8 mouse cellular contexts compared by ENCODE assay signal in the genomic region with DNA sequence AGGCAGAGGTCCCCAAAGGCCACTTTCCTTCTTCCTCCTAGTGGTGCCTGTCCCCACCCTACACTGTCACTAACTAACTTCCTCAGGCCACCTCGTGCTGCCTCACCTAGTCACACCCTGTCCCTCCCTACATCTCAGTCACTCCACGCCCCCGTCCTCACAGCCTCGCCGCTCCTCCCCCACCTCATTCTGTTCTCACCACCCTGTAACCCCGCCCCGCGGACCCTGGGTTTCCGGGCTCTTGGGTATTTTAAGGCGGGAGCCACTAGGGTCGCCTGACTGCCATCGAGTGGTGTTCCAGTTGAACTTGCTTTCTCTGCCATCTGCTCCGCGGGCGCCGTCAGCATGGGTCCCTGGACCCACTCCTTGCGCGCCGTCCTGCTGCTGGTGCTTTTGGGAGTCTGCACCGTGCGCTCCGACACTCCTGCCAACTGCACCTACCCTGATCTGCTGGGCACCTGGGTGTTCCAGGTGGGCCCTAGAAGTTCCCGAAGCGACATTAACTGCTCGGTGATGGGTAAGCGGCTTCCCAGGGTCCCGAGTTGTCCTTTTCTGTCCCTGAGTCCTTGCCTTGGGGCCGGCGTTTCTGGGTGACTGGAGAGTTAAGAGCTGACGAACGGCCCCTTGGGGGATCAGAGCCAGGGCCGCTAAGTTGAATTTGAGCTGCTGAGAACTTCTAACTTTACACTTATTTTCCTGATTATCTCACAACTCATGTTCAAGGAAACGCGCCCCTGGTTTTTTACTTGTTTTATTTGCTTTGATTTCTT. TPM values are rescaled to one million over a fixed set of nuclear protein-coding genes. Genes with fewer than 3 reads are reported as not detected.
DNase-seq lines count a peak whose midpoint lies in the region; ATAC-seq and TF ChIP-seq lines count a peak whose summit lies in the region.

Gene Ctsc (plus strand): TSS at position 228 of the 770 bp plus-strand sequence.

- H3K4me1 ChIP-seq in ES-E14 (ENCODE audit: control insufficient read depth in 2 of 2, insufficient read depth in 2 of 2, low read length in 2 of 2, poor library complexity in 1 of 2) = no peaks in the 10 kb centered on the region
- peaks cover 8% of the 10 kb centered on the region; the same call in 1 of the 2 replicates for H3K4me1 ChIP-seq in lung, embryonic 15.5 days
- H3K4me1 ChIP-seq in olfactory bulb, adult 2 months (ENCODE audit: control insufficient read depth, insufficient read depth, low read length) = peaks cover 6% of the 10 kb centered on the region
- H3K4me1 ChIP-seq in thymus, adult 2 months (replicated peaks; ENCODE audit: control insufficient read depth, insufficient read depth, low read length) = peaks cover 3% of the 10 kb centered on the region

- peak; percentile 75 for DNase-seq in ES-E14 (ENCODE audit: low read depth, low spot score)
- DNase-seq in cerebellum, adult 9-10 months = peak; percentile 7
- peak; percentile 46 for DNase-seq in layer of hippocampus, adult 9-10 months (ENCODE audit: low spot score)
- peak; percentile 96 for DNase-seq in thymus, adult 2 months

- no peak for TF ChIP-seq POLR2A in olfactory bulb, adult 2 months (IDR thresholded peaks at IDR 0.05; ENCODE audit: insufficient read depth, low read depth, low read length)
- peak; percentile 88 for TF ChIP-seq POLR2A in thymus, adult 2 months (IDR thresholded peaks at IDR 0.05; ENCODE audit: control insufficient read depth, extremely low read depth, insufficient read depth, low read length, poor library complexity)

- peak; percentile 84 for ATAC-seq in frontal cortex, adult (ENCODE audit: low TSS enrichment)
- ATAC-seq in hematopoietic stem cell, adult 5-6 weeks (replicated peaks in 1 of 2; ENCODE audit: insufficient read depth in 1 of 2, low FRiP score in 2 of 2, low TSS enrichment in 1 of 2, low read depth in 1 of 2, poor library complexity in 2 of 2, severe bottlenecking in 2 of 2) = peak; percentile 92 to 96
- ATAC-seq in lung, embryonic 15.5 days (ENCODE audit: borderline replicate concordance, extremely low read depth, low FRiP score, low TSS enrichment) = peak; percentile 91

- H3K9me3 ChIP-seq in ES-E14 (ENCODE audit: control insufficient read depth, insufficient read depth, low read depth, low read length) = no peaks in the 10 kb centered on the region
- H3K9me3 ChIP-seq in lung, embryonic 15.5 days = no peaks in the 10 kb centered on the region

- TF ChIP-seq CTCF in olfactory bulb, adult 2 months (IDR thresholded peaks at IDR 0.05; ENCODE audit: insufficient read depth, low read depth, low read length) = no peak
- peak; percentile 58; the same call in 1 of the 2 replicates for TF ChIP-seq CTCF in thymus, adult 2 months (IDR thresholded peaks at IDR 0.05; ENCODE audit: borderline replicate concordance, control insufficient read depth, extremely low read depth, insufficient read depth, low read length, poor library complexity)

- under 1% methylated on average over 34 of the region's 34 CpGs for WGBS in lung, embryonic 15.5 days
- WGBS in olfactory bulb, adult 2 months = 3% methylated on average over 34 of the region's 34 CpGs
- WGBS in thymus, adult 2 months = under 1% methylated on average over 34 of the region's 34 CpGs

- no peak within 1 kb of the TSS for H3K27ac ChIP-seq in ES-E14 (ENCODE audit: insufficient read depth, low read depth, low read length, poor library complexity, severe bottlenecking)
- peak within 1 kb of the TSS; percentile 85 for H3K27ac ChIP-seq in lung, embryonic 15.5 days
- no peak within 1 kb of the TSS for H3K27ac ChIP-seq in olfactory bulb, adult 2 months (ENCODE audit: insufficient read depth, low read depth, low read length)
- H3K27ac ChIP-seq in thymus, adult 2 months (ENCODE audit: control insufficient read depth, insufficient read depth, low read length) = peak within 1 kb of the TSS; percentile 62

- H3K9ac ChIP-seq in ES-E14 (ENCODE audit: insufficient read depth, low read depth, low read length, poor library complexity, severe bottlenecking) = peak within 1 kb of the TSS; percentile 27
- peak within 1 kb of the TSS; percentile 65 for H3K9ac ChIP-seq in lung, embryonic 15.5 days

- H3K27me3 ChIP-seq in lung, embryonic 15.5 days = no peaks in the 10 kb centered on the region
- H3K27me3 ChIP-seq in thymus, adult 2 months (ENCODE audit: control insufficient read depth, insufficient read depth, low read length) = no peaks in the 10 kb centered on the region

- no peaks in the 10 kb centered on the region for H3K36me3 ChIP-seq in ES-E14 (ENCODE audit: control insufficient read depth, insufficient read depth, low read length, poor library complexity, severe bottlenecking)
- H3K36me3 ChIP-seq in lung, embryonic 15.5 days = peaks cover 11% of the 10 kb centered on the region; the same call in 1 of the 2 replicates
- H3K36me3 ChIP-seq in thymus, adult 2 months (ENCODE audit: control insufficient read depth, insufficient read depth, low read length) = peaks cover 10% of the 10 kb centered on the region; the same call in 1 of the 2 replicates

- H3K4me2 ChIP-seq in lung, embryonic 15.5 days = peak within 1 kb of the TSS; percentile 67

- H3K4me3 ChIP-seq in ES-E14 (ENCODE audit: insufficient read depth in 1 of 2, low read depth in 1 of 2, low read length in 2 of 2, poor library complexity in 1 of 2, severe bottlenecking in 1 of 2) = peak within 1 kb of the TSS; percentile 55 to 59
- H3K4me3 ChIP-seq in lung, embryonic 15.5 days = peak within 1 kb of the TSS; percentile 56
- peak within 1 kb of the TSS; percentile 46 for H3K4me3 ChIP-seq in olfactory bulb, adult 2 months (ENCODE audit: insufficient read depth, low read depth, low read length)
- H3K4me3 ChIP-seq in thymus, adult 2 months (ENCODE audit: control insufficient read depth, insufficient read depth, low read length) = peak within 1 kb of the TSS; percentile 74

- in situ Hi-C loops in ES-E14 (cut with MboI; ENCODE audit: low sequenced_read_pairs in 2 of 2, unreplicated experiment in 2 of 2) = no loop called here

TF ChIP-seq in ES-E14, 5 proteins besides CTCF, POLR2A, EP300 and RAD21:
- TF ChIP-seq HCFC1 (IDR thresholded peaks at IDR 0.05; ENCODE audit: borderline replicate concordance, insufficient read depth, low read length) = no peak
- TF ChIP-seq ZC3H11A (IDR thresholded peaks at IDR 0.05; ENCODE audit: borderline replicate concordance, low read depth, low read length) = no peak
- no peak for TF ChIP-seq ZNF384 (IDR thresholded peaks at IDR 0.05; ENCODE audit: low read depth, low read length)
- TF ChIP-seq MAFK (IDR thresholded peaks at IDR 0.05; ENCODE audit: insufficient read depth, low read depth, low read length) = no peak
- TF ChIP-seq CHD2 (IDR thresholded peaks at IDR 0.05; ENCODE audit: low read depth, low read length) = no peak

RNA-seq across cellular contexts. Expression of gene Ctsc, which starts in this region (rescaled TPM):
- 18.9 and 19.7 TPM in 2 replicates for total RNA-seq in ES-E14 (2012; rRNA removed)
- total RNA-seq in hematopoietic stem cell, adult 5-6 weeks (2017) = 53.5 and 55.9 TPM in 2 replicates
- polyA plus RNA-seq in lung, embryonic 15.5 days (2015; fragmentation: Nextera tagmentation; extraction: Ambion mirVana) = 120 and 136 TPM in 2 replicates
- not detected in 2 replicates for polyA plus RNA-seq in olfactory bulb, adult 2 months (2012; ENCODE audit: insufficient read depth, insufficient read length, low replicate concordance, missing spikeins)
- 72.6 and 80.4 TPM in 2 replicates for polyA plus RNA-seq in thymus, adult 2 months (2012; rRNA removed)

Comparison
In these comparisons a context has a peak if more than half of its experiments do, and no peak if none do; other contexts are left out.
1. DNase-seq: peak in every context shown above with its lines; median percentile 96 in thymus, adult 2 months; 75 in ES-E14; 46 in layer of hippocampus, adult 9-10 months; 7 in cerebellum, adult 9-10 months.
2. H3K27ac ChIP-seq: peak in lung, embryonic 15.5 days (single experiment) and thymus, adult 2 months (single experiment); none in ES-E14 (single experiment) and olfactory bulb, adult 2 months (single experiment).
3. Peak in every context shown above with its lines, with median percentiles within 50 percentile points of each other: H3K4me3 ChIP-seq and ATAC-seq.